Mouse (Mus musculus) ES-Bruce4 (cell line): Measurements from ENCODE around the gene Plekha1.

ENCODE experiments used
- CTCF ChIP-seq: IDR thresholded peaks from one replicate; pipeline ENCODE4 v1.8.1; 2011; ENCODE audit warnings: low read depth, low read length
- EP300 ChIP-seq: IDR thresholded peaks from 2 replicates; pipeline ENCODE4 v1.6.1; 2011; ENCODE audit warnings: low read depth, low read length; ENCODE audit not compliant: insufficient read depth
- POLR2A ChIP-seq: IDR thresholded peaks from one replicate; pipeline ENCODE4 v1.8.1; 2011; ENCODE audit warnings: low read length; ENCODE audit not compliant: insufficient read depth

DNA sequence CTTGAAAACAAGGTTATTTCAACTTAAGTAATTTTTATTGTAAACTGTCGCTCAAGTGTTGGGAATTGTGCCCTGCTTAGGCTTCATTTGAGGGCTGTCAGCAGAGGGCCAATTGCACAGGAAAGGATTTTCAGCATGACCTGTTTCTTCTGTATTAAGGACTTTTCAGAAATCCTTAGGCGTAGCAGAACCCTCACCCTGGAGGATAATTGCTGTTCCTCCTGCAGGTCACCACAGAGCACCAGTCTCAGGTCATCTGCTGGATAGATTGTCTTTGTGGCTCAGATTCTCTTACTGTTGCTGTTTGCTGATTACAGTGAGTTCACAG, 30.0 kb downstream of the Plekha1 start:
- no peak for TF ChIP-seq CTCF
- TF ChIP-seq POLR2A = no peak
- TF ChIP-seq EP300 = no peak
